Mouse (Mus musculus) MEL-GATA-1-ER (cell line): ENCODE results near the gene Naaladl1.
"Not testable (repeated sequence)": the region's sequence is repeated elsewhere in the genome, so short reads cannot be mapped to it uniquely, and the experiment has no call there.

ENCODE experiments used
- DNase-seq: peaks from one replicate; pipeline ENCODE4 v3.0.0-alpha.2; 2012; ENCODE audit warnings: low read depth; ENCODE audit errors: extremely low read depth

The Naaladl1 gene

GRCm38 (mm10) chr19:6127760-6128341 lies 22.3 kb downstream of the Naaladl1 start, which contains the start of gene Snx15:
TSS of gene Snx15 (minus strand) at chr19:6128304.
- DNase-seq, result peak; percentile 96

GRCm38 (mm10) chr19:6130414-6131128 lies 25.0 kb downstream of the Naaladl1 start:
- DNase-seq, result not testable (repeated sequence)

DNA sequence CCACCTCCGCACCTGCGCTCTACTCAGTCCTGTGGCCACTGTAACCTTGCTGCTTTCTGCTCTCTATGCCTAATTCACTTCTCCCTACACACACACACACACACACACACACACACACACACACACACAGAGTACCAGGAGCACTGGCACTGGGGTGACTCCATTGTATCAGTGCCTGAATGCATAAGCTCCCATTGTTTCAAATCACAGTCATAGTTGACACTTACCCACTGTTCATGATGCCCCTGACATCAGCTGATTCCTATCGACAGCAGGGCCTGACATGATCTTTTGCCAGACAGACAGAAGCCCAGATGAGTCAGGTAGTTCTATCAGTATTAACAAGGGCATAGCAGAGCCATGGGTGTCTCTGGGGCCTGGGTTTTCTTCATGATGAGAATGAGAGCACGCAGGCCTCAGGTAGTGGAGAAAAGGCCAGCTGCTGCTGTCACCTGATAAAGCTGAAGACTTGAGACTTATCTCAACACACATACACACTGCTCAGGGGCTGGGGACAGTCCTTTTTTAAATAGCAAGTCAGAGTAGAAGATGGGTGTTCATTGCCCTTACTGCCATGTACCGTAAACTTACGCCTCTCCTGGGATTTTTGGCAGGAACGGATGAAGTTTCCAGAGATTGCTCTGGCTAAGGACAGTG lies 26.7 kb downstream of the Naaladl1 start:
- peak; percentile 27 for DNase-seq

DNA sequence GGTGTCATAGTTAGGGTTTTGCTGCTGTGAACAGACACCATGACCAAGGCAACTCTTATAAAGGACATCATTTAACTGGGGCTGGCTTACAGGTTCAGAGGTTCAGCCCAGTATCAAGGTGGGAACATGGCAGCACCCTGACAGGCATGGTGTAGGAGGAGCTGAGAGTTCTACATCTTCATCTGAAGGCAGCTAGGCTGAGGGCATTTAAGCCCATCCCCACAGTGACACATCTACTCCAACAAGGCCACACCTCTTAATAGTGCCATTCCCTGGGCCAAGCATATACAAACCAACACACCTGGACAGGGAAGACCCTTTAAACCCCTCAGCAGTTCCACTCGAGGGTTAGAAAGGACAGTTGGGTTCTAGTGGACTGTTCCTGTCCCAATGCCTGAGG lies 27.6 kb downstream of the Naaladl1 start:
- DNase-seq, result not testable (repeated sequence)

DNA sequence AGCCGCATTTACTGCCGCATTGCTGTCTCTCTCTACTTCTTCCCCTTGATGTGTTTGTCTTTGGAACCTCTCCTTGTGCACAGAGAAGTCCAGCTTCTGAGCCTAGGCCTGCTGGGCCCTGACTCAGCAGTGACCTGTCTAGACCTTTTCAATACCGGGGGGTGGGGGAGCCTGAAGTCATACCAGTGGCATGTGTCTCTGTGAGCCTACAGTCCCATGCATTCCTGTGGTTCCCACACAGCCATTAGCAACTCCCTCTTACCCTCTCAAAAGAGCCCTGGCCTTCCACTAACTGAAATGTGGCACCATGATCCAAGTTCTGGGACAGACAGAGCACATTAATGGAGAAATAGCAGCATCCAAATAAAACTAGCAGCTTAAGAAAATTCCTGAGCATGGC lies 30.8 kb downstream of the Naaladl1 start:
- DNase-seq, result no peak

DNA sequence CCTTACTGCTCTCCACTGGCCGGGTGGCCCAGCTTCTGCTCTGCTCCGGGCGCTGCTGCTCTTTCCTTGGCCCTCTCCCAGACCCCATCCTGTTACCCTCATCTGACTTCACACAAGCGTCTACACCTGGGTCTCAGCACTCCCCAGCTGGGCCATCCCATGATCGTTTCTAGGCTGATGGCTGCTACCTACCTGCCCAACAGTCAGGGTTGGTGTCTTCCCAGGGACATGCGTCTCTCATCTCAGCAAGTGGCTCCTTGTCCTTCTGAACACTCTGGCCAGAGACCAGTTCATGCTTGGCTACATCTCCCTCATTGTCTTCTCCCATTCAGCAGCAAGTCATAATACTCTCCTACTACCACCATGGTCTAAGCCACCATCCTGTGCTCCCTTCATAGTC lies 34.1 kb downstream of the Naaladl1 start:
- DNase-seq, result no peak

DNA sequence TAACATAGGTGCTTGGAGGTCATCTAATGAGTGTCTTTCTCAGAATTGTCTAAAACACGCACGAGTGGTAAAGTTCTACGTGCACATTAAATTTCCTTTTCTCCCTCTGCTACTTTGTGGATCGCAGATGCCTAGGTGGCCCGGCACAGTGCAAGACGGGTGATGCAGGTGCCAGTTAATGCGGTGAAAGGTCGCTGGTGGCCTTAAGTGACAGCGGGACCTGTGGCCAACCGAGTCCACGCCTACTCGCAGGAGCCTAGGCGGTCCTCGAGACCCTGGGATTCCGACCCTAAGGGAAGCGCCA lies 34.7 kb downstream of the Naaladl1 start:
- DNase-seq, result no peak

- DNase-seq, result peak; percentile 89
These were observed 35.3 kb downstream of the Naaladl1 start, which contains the start of gene Batf2 for GRCm38 (mm10) chr19:6140678-6141393. TSS of gene Batf2 (plus strand) at chr19:6140983.

GRCm38 (mm10) chr19:6141394-6141749 lies 35.8 kb downstream of the Naaladl1 start, which contains the start of gene Arl2:
TSS of gene Arl2 (minus strand) at chr19:6141548.
- peak; percentile 87 for DNase-seq

GRCm38 (mm10) chr19:6144842-6145241 lies 39.3 kb downstream of the Naaladl1 start:
- DNase-seq, result no peak

GRCm38 (mm10) chr19:6155174-6155573 lies 49.6 kb downstream of the Naaladl1 start:
- no peak for DNase-seq

- DNase-seq, result no peak
These were observed 50.8 kb downstream of the Naaladl1 start for GRCm38 (mm10) chr19:6156372-6156771.

- DNase-seq, result no peak
These were observed 51.6 kb downstream of the Naaladl1 start for GRCm38 (mm10) chr19:6157220-6157619.

GRCm38 (mm10) chr19:6163872-6164547 lies 58.4 kb downstream of the Naaladl1 start:
- DNase-seq, result no peak
